Mouse (Mus musculus): ENCODE results near the gene Gm17631. TPM values are rescaled to one million over a fixed set of nuclear protein-coding genes. Genes with fewer than 3 reads are reported as not detected.
"Not testable (repeated sequence)": the region's sequence is repeated elsewhere in the genome, so short reads cannot be mapped to it uniquely, and the experiment has no call there.

The Gm17631 gene
- not detected for total RNA-seq (2021)

- DNase-seq (ENCODE audit: low spot score); intact Hi-C loops (cut with DNase I): not testable (repeated sequence)
Observed at GRCm38 (mm10) chr6:129862349-129862748, at the start of gene Gm17631. Gene Gm17631 (plus strand): TSS chr6:129862649.

DNA sequence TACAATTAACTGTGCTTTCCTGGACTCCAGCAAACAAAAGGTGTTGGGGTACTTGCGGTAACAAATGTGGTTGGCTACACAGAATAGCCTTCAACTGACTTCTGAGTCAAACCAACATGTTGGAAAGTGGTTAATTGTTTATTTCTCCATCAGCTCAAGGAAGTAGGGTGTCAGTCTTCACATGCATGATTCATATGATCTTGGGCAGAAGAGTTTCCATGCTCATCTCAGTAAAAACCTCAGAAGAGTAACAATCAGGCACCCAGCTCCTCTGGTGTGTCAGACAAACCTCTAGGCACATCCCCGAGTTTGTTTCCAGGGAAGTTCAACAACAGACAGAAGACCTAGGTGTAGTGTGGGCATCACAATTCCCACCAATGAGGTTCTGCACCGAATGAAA, 44.7 kb upstream of the Gm17631 start:
- intact Hi-C loops (cut with DNase I) = loop anchor here (1.0 kb wide), 1 partner anchor 32 kb away; no protein-coding TSS in a partner anchor
- DNase-seq (ENCODE audit: low spot score) = no peak

DNA sequence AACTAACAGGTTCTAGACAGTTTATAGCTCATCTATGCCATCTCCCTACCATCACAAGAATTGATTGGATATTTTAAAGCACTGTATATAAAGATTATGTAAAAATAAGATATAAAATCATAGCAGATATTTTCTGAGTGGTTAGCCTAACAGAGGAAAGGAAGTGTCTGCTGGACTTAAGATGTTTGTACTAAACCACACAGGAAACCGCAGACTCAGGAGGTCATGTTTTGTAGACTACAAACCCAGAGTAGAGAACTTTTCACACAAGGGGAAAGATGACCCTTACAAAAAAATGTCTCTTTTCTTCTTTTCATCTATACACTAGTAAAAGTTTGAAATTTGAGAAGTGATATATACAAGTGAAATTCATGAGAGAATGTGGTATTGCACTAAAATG, 38.4 kb upstream of the Gm17631 start:
- intact Hi-C loops (cut with DNase I) = no loop called here
- DNase-seq (ENCODE audit: low spot score) = no peak

DNA sequence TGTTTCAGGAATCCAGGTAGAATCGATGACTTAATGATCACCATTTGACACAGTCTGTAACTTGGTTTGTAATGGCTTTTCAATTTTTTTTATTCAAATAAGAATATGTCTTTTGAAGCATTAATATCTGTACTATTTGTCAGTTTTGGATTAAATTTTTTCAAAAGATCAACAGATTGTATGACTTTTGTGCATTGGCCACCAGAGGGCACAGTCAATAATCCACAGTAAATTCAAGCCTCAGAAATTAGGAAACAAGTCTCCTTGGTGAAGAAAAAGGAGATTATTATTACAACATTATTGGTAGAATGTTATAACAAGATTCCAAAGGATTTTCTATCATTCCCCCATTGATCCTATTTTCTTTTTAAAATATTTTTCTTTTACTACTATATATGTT, 36.9 kb upstream of the Gm17631 start:
- no peak for DNase-seq (ENCODE audit: low spot score)

DNA sequence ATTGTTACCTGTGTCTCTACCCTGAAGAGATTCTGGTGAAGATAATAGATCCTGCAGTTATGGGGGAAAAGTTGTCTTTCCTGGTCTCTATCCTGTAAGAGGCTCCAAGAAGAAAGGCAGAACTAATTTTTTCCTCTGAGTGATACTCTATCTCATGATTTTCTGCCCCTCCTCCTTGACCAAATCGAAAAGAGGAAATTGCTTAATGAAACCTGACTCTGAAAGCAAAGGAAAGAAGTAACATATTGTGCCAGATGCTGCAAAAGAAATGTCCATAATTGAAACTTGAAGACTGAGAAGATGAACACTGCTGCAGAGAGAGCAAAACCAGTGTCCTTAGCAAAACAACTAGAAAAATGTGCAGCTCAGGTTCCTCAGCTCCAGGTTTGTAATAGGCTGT, 14.1 kb downstream of the Gm17631 start, which contains the start of gene Klra17:
Klra17 (minus strand) TSS at position 124 of the 400 bp plus-strand sequence.
- intact Hi-C loops (cut with DNase I) = no loop called here
- DNase-seq (ENCODE audit: low spot score) = no peak

More for the DNA sequence above, 36.9 kb upstream of the Gm17631 start:
- intact Hi-C loops (cut with DNase I) = no loop called here

- intact Hi-C loops (cut with DNase I) = no loop called here
- DNase-seq (ENCODE audit: low spot score) = no peak
Observed at GRCm38 (mm10) chr6:129882525-129882924, 20.1 kb downstream of the Gm17631 start.

Other genes with a start within 250 kb of the Gm17631 start
- gene Klrk1, start 238.8 kb upstream of the Gm17631 start, total RNA-seq (2021) = under 1 TPM in 1 of 2 experiments, not detected in 1; 0.25 TPM
- not detected for gene Klrc3, start 219.3 kb upstream of the Gm17631 start, total RNA-seq (2021)
- not detected for gene Klrc2, start 202.0 kb upstream of the Gm17631 start, total RNA-seq (2021)
- gene Klrc1, start 183.7 kb upstream of the Gm17631 start, total RNA-seq (2021) = not detected
- not detected for gene Klri1, start 145.5 kb upstream of the Gm17631 start, total RNA-seq (2021)
- gene Klri2, start 122.2 kb upstream of the Gm17631 start, total RNA-seq (2021) = not detected
- not detected for gene Gm156, start 78.4 kb upstream of the Gm17631 start, total RNA-seq (2021)
- not detected for gene Klra17, start 14.0 kb downstream of the Gm17631 start, total RNA-seq (2021)
- not detected for gene Klra5, start 55.0 kb downstream of the Gm17631 start, total RNA-seq (2021)
- gene Klra6, start 164.3 kb downstream of the Gm17631 start, total RNA-seq (2021) = not detected
- gene Klra4, start 204.6 kb downstream of the Gm17631 start, total RNA-seq (2021) = not detected